Mouse (Mus musculus) hindbrain, embryonic 11.5 days (tissue): ENCODE data around the gene Borcs7. TPM values are rescaled to one million over a fixed set of nuclear protein-coding genes. Genes with fewer than 3 reads are reported as not detected.

Experiments used
- ATAC-seq: fragments of 200-750 bp; cut with Nextera tagmentation; 2 replicates; pipeline ENCODE4 v1.8.0; 2017; ENCODE audit warnings: mild to moderate bottlenecking, moderate TSS enrichment, moderate library complexity; ENCODE audit not compliant: low FRiP score
- DNase-seq: peaks from one replicate; pipeline ENCODE4 v3.0.0-alpha.2; 2015; ENCODE audit warnings: low spot score
- H3K27ac ChIP-seq: fragments of 300-500 bp; sonication (generic); 2 replicates; pipeline ENCODE4 v1.5.1; 2014; ENCODE audit warnings: mild to moderate bottlenecking, low read depth, low read length
- H3K27me3 ChIP-seq: fragments of 300-500 bp; sonication (generic); 2 replicates; pipeline ENCODE4 v1.6.1; 2014; ENCODE audit warnings: mild to moderate bottlenecking, low read length, moderate library complexity, mixed read lengths; ENCODE audit not compliant: control insufficient read depth, insufficient read depth
- H3K36me3 ChIP-seq: fragments of 300-500 bp; sonication (generic); 2 replicates; pipeline ENCODE4 v1.6.1; 2014; ENCODE audit warnings: mild to moderate bottlenecking, low read length, moderate library complexity, mixed read lengths; ENCODE audit not compliant: control insufficient read depth, insufficient read depth
- H3K4me1 ChIP-seq: fragments of 300-500 bp; sonication (generic); replicated peaks from 2 replicates; pipeline ENCODE4 v1.6.1; 2014; ENCODE audit warnings: low read length, mixed read lengths; ENCODE audit not compliant: control insufficient read depth, insufficient read depth
- H3K4me2 ChIP-seq: fragments of 300-500 bp; sonication (generic); replicated peaks from 2 replicates; pipeline ENCODE4 v1.6.1; 2014; ENCODE audit warnings: mild to moderate bottlenecking, low read depth, low read length
- H3K4me3 ChIP-seq: fragments of 300-500 bp; sonication (generic); 2 replicates; pipeline ENCODE4 v1.5.1; 2014; ENCODE audit warnings: low read depth, low read length
- H3K9ac ChIP-seq: fragments of 300-500 bp; sonication (generic); 2 replicates; pipeline ENCODE4 v1.6.1; 2014; ENCODE audit warnings: low read depth, low read length
- H3K9me3 ChIP-seq: fragments of 300-500 bp; sonication (generic); 2 replicates; pipeline ENCODE4 v1.6.1; 2016; ENCODE audit warnings: low read length; ENCODE audit not compliant: control insufficient read depth
- WGBS: fragments of 180-500 bp; shearing (Covaris S2); extraction: QIAGEN DNeasy Blood & Tissue Kit; methylation state at CpG from one replicate; pipeline ENCODE4 v1.1.7; 2014; 5-methylcytosine and 5-hydroxymethylcytosine counted together
- polyA plus RNA-seq: library from polyadenylated mRNA; unstranded; fragments of >200 nt; fragmentation: Nextera tagmentation; extraction: Ambion mirVana; gene quantifications from 2 replicates; pipeline ENCODE4 v1.2.1, GENCODE M21; 2014

The Borcs7 gene
- polyA plus RNA-seq, 1 experiment from 2014 or later = 14.9 TPM

DNA sequence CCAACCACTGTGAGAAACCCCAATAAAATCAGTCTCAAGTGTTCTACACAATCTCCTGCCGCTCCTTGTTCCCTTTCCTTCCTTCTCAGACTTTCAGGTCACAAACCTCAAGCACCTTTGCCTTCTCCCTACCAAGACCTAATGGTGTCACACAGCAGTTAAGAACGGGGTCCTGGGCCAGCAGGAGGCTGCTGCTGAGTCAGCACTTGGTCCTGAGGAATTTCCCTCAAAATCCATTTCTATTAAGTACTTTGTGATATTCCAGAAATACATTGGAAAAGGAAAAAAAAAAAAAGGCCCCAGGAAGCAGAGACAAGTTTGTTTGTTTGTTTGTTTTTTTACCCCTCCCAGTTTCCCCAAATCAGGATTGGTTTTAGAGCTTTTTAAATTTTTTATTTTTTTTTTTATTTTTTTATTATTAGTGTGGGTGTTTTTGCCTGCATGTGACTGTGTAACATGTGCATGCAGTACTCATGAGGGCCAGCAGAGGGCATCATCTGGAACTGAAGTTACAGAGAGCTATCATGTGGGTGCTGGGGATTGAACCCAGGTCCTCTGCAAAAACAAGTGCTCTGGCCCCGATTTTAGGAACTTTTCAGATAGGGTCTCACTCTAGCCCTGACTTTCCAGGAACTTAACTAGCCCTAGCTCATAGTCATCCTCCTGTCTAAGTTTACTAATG, 32.2 kb upstream of the Borcs7 start:
- Histone ChIP-seq H3K27ac (no peak overlapping the region), H3K4me1 (no peaks in the 10 kb centered on the region), H3K36me3 (peaks cover 18% of the 10 kb centered on the region; the same call in 1 of the 2 replicates), H3K9me3 (no peaks in the 10 kb centered on the region), H3K27me3 (no peaks in the 10 kb centered on the region), H3K4me2 (no peak overlapping the region), H3K9ac (no peak overlapping the region), H3K4me3 (no peak overlapping the region)
- DNase-seq (peak; percentile 33), ATAC-seq (no peak)
- 91% methylated on average over 3 of the region's 3 CpGs for WGBS

DNA sequence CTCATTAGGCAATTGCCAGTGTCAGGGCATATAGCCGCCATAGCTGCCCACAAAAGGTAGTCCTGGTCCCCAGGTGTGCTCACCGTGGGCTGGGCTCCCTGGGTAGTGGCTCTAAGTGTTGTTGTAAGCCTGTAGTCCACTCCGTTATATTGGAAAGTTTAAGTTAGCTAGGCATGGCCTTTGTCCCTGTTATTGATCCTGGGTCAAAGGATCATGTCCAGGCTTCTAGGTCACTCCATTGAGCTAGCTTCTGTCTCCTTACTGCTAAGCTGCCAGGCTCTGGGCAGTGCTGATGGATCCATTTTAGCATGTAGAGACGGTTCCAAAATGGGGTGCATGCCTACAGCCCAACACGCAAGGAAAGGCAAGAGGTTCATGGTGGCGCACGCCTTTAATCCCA, 31.4 kb upstream of the Borcs7 start:
- DNase-seq = no peak
- peaks cover 15% of the 10 kb centered on the region; the same call in 1 of the 2 replicates for H3K36me3 ChIP-seq
- H3K4me2 ChIP-seq = no peak overlapping the region
- no peak for ATAC-seq
- no peaks in the 10 kb centered on the region for H3K27me3 ChIP-seq
- no peak overlapping the region for H3K27ac ChIP-seq
- H3K4me3 ChIP-seq = no peak overlapping the region
- 95% methylated on average over 7 of the region's 7 CpGs for WGBS
- H3K4me1 ChIP-seq = no peaks in the 10 kb centered on the region
- H3K9me3 ChIP-seq = no peaks in the 10 kb centered on the region
- no peak overlapping the region for H3K9ac ChIP-seq

DNA sequence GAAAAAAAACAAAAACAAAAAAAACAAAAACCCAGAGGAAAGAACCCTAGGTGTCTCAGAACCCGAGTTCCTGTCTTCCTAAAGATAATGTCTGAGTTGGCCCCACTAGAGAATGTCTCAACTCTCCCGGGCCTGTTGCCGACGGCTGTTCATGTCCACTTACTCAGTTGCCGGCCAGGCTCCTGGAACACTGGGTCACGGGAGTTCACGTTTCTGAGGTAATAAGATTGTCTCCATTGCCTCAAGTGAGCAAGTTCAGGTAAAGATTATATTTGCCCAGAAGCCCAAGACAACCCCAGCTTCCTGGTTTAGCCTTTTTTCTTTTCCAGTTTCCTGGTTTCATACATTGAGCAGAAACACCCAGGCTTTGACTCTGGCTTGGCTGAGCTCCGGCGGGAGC, 30.9 kb upstream of the Borcs7 start:
- no peak overlapping the region for H3K9ac ChIP-seq
- no peaks in the 10 kb centered on the region for H3K9me3 ChIP-seq
- no peak overlapping the region for H3K27ac ChIP-seq
- peaks cover 15% of the 10 kb centered on the region; the same call in 1 of the 2 replicates for H3K36me3 ChIP-seq
- 90% methylated on average over 9 of the region's 9 CpGs for WGBS
- DNase-seq (no peak), ATAC-seq (no peak)
- H3K4me2 ChIP-seq = no peak overlapping the region
- no peak overlapping the region for H3K4me3 ChIP-seq
- no peaks in the 10 kb centered on the region for H3K4me1 ChIP-seq
- no peaks in the 10 kb centered on the region for H3K27me3 ChIP-seq

DNA sequence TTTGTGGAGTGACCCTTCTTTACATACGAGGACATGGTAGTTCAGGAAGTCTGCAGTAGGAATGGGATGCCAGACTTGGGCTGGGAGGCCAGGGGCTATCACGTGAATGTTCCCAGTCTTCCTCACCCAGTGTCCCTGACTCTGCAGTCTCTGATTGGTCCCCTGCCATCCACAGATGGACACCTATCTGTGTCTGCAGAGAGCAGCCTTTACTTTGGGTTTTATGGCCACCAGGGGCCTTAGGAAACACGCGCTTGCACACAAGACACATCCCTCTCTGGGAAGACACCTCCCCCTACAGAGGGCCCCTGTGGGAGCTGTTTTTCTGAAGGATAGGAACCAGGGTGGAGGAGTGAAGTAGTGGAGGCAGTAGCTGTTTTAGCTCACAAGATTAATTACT, 28.2 kb upstream of the Borcs7 start:
- no peak overlapping the region for H3K9ac ChIP-seq
- H3K9me3 ChIP-seq = no peaks in the 10 kb centered on the region
- WGBS = 71% methylated on average over 4 of the region's 4 CpGs
- no peak for DNase-seq
- H3K36me3 ChIP-seq = peaks cover 6% of the 10 kb centered on the region; the same call in 1 of the 2 replicates
- H3K4me2 ChIP-seq = no peak overlapping the region
- ATAC-seq = no peak
- no peaks in the 10 kb centered on the region for H3K4me1 ChIP-seq
- H3K27me3 ChIP-seq = no peaks in the 10 kb centered on the region
- no peak overlapping the region for H3K27ac ChIP-seq
- H3K4me3 ChIP-seq = no peak overlapping the region

DNA sequence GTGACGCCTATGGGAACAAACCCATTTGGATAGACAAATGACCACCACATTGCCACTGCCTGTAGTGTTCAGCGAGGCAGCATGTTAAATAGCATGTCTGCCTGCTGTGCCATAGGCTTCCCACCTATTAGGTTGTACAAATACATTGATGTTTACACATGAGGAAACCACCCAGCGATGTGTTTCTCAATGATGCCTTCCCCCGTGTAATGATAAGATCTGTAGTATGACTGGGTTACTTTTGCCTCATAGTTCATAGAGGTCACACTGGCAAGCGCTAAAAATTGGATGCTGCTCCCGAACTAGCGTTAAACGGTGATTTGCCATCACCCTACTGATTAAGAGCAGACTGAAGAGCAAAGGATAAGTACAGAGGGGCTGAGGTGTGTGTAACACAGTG, 27.5 kb upstream of the Borcs7 start:
- ATAC-seq (no peak), DNase-seq (no peak)
- Histone ChIP-seq H3K27ac (no peak overlapping the region), H3K4me3 (no peak overlapping the region), H3K4me1 (no peaks in the 10 kb centered on the region), H3K9ac (no peak overlapping the region), H3K27me3 (no peaks in the 10 kb centered on the region), H3K4me2 (no peak overlapping the region), H3K36me3 (no peaks in the 10 kb centered on the region), H3K9me3 (no peaks in the 10 kb centered on the region)
- 87% methylated on average over 8 of the region's 8 CpGs for WGBS

DNA sequence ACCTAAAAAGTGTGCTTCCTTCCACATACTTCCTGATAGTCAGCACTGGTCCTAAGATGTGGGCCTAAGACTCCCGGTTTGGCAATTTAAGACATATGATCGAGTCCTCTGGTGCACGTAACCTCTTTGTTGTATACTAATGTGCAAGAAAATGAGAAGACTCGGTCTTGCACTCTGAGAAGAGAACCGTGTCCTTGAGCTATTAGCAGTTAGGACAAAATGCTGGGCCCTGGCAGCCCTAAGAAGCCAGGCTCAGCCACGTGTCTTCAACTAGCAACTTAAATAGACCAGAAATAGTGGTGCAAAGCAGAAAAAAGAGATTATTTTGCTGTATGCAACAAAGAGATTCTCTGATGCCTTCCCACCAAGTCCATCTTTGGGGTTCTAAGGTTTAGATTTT, 26.9 kb upstream of the Borcs7 start:
- Histone ChIP-seq H3K27ac (no peak overlapping the region), H3K4me2 (no peak overlapping the region), H3K4me3 (no peak overlapping the region), H3K27me3 (no peaks in the 10 kb centered on the region), H3K9me3 (no peaks in the 10 kb centered on the region), H3K4me1 (no peaks in the 10 kb centered on the region), H3K36me3 (no peaks in the 10 kb centered on the region), H3K9ac (no peak overlapping the region)
- 82% methylated on average over 6 of the region's 6 CpGs for WGBS
- no peak for DNase-seq
- no peak for ATAC-seq

DNA sequence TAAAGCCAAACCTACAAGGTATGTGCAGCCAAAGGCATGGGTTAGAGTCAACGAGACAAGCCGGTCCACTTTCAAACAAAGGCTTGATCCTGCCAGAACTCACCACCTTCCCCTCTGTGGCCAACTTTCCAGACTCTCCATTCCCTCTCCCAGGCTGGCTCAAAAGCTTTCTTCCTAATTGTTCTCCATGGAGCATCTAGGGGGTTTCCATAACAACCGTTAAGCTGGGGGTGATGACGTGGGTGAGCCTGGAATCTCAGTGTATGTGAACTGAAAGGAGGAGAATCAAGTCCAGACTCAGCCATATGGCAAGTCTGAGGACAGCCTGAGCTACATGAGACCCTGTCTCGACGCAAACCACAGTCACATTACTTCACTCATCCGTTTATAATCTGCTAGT, 24.2 kb upstream of the Borcs7 start:
- no peak overlapping the region for H3K4me2 ChIP-seq
- 63% methylated on average over 7 of the region's 7 CpGs for WGBS
- H3K27me3 ChIP-seq = no peaks in the 10 kb centered on the region
- peak; percentile 30 for DNase-seq
- H3K9me3 ChIP-seq = no peaks in the 10 kb centered on the region
- H3K4me3 ChIP-seq = no peak overlapping the region
- H3K9ac ChIP-seq = no peak overlapping the region
- ATAC-seq = no peak
- no peaks in the 10 kb centered on the region for H3K36me3 ChIP-seq
- H3K4me1 ChIP-seq = no peaks in the 10 kb centered on the region
- no peak overlapping the region for H3K27ac ChIP-seq

DNA sequence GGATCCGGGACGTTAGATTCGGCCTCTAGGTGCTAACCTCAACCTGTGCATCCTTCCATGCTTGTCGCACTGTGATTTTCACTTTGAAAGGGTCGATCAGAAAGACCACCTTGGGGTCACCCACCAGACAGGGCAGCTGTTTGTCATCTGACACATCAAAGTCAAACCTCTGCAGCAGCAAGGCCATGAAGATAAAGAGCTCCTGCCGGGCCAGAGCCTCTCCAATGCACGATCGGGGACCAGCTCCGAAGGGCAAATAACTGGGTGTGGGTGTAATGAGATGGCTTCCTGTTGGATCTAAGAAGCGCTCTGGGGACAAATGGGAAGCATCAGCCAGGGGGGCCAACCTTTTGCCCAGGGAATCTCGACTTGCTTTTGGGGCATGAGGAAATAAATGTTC, 22.4 kb upstream of the Borcs7 start:
- DNase-seq = no peak
- Histone ChIP-seq H3K27me3 (no peaks in the 10 kb centered on the region), H3K4me1 (no peaks in the 10 kb centered on the region), H3K36me3 (no peaks in the 10 kb centered on the region), H3K9me3 (no peaks in the 10 kb centered on the region), H3K4me2 (no peak overlapping the region), H3K9ac (no peak overlapping the region), H3K27ac (no peak overlapping the region), H3K4me3 (no peak overlapping the region)
- ATAC-seq = no peak
- WGBS = 68% methylated on average over 11 of the region's 11 CpGs

DNA sequence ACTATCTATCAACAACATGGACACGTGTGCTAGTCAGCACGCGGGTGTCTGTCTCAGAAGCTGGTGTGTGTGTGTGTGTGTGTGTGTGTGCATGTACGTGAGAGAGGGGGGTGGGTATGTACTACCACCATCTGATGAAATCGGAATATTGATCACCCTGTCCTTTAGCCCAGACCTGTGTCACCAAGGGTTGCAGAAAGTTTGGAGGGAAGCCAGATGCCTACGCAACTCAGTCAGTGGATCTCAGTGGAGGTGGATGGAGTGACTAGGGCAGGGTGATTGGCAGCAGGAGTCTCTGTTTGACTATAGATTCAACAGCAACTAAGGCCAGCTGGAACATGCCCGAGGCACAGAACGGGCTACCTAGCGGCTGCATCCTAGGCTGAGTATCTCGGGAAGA, 21.4 kb upstream of the Borcs7 start:
- ATAC-seq (no peak), DNase-seq (no peak)
- Histone ChIP-seq H3K27ac (no peak overlapping the region), H3K36me3 (no peaks in the 10 kb centered on the region), H3K4me1 (no peaks in the 10 kb centered on the region), H3K27me3 (no peaks in the 10 kb centered on the region), H3K9me3 (no peaks in the 10 kb centered on the region), H3K4me2 (no peak overlapping the region), H3K4me3 (no peak overlapping the region), H3K9ac (no peak overlapping the region)
- 90% methylated on average over 10 of the region's 10 CpGs for WGBS
